Mouse (Mus musculus) neural tube, embryonic 11.5 days (tissue): ENCODE results near the gene Sik1. TPM values are rescaled to one million over a fixed set of nuclear protein-coding genes. Genes with fewer than 3 reads are reported as not detected.

Experiments
- ATAC-seq: fragments of 200-750 bp; cut with Nextera tagmentation; 2 replicates; pipeline ENCODE4 v1.8.0; 2017; ENCODE audit warnings: moderate number of reproducible peaks, mild to moderate bottlenecking, moderate TSS enrichment, moderate library complexity; ENCODE audit not compliant: insufficient read depth, low FRiP score, low TSS enrichment
- DNase-seq: peaks from one replicate; pipeline ENCODE4 v3.0.0-alpha.2; 2015; ENCODE audit warnings: low spot score
- H3K27ac ChIP-seq: fragments of 300-500 bp; sonication (generic); 2 replicates; pipeline ENCODE4 v1.5.1; 2014; ENCODE audit warnings: low read depth, mild to moderate bottlenecking, low read length
- H3K27me3 ChIP-seq: fragments of 300-500 bp; sonication (generic); 2 replicates; pipeline ENCODE4 v1.6.1; 2014; ENCODE audit warnings: mild to moderate bottlenecking, low read length, mixed read lengths; ENCODE audit not compliant: control insufficient read depth, insufficient read depth
- H3K36me3 ChIP-seq: fragments of 300-500 bp; sonication (generic); 2 replicates; pipeline ENCODE4 v1.6.1; 2014; ENCODE audit warnings: mild to moderate bottlenecking, low read length, moderate library complexity, mixed read lengths; ENCODE audit not compliant: control insufficient read depth, insufficient read depth
- H3K4me1 ChIP-seq: fragments of 300-500 bp; sonication (generic); 2 replicates; pipeline ENCODE4 v1.6.1; 2014; ENCODE audit warnings: low read length, mixed read lengths; ENCODE audit not compliant: control insufficient read depth, insufficient read depth
- H3K4me2 ChIP-seq: fragments of 300-500 bp; sonication (generic); 2 replicates; pipeline ENCODE4 v1.6.1; 2014; ENCODE audit warnings: low read depth, mild to moderate bottlenecking, moderate library complexity
- H3K4me3 ChIP-seq: fragments of 300-500 bp; sonication (generic); 2 replicates; pipeline ENCODE4 v1.5.1; 2014; ENCODE audit warnings: low read depth, low read length
- H3K9ac ChIP-seq: fragments of 300-500 bp; sonication (generic); 2 replicates; pipeline ENCODE4 v1.6.1; 2014; ENCODE audit warnings: mild to moderate bottlenecking, low read length
- H3K9me3 ChIP-seq: fragments of 300-500 bp; sonication (generic); 2 replicates; pipeline ENCODE4 v1.6.1; 2016; ENCODE audit warnings: low read length; ENCODE audit not compliant: control insufficient read depth
- WGBS: fragments of 180-500 bp; shearing (Covaris S2); extraction: QIAGEN DNeasy Blood & Tissue Kit; methylation state at CpG from one replicate; pipeline ENCODE4 v1.1.7; 2014; 5-methylcytosine and 5-hydroxymethylcytosine counted together
- polyA plus RNA-seq: library from polyadenylated mRNA; unstranded; fragments of >200 nt; fragmentation: Nextera tagmentation; extraction: Ambion mirVana; gene quantifications from 2 replicates; pipeline ENCODE4 v1.2.1, GENCODE M21; 2014

Sik1 gene
- polyA plus RNA-seq, 1 experiment from 2014 or later = 18.3 TPM

DNA sequence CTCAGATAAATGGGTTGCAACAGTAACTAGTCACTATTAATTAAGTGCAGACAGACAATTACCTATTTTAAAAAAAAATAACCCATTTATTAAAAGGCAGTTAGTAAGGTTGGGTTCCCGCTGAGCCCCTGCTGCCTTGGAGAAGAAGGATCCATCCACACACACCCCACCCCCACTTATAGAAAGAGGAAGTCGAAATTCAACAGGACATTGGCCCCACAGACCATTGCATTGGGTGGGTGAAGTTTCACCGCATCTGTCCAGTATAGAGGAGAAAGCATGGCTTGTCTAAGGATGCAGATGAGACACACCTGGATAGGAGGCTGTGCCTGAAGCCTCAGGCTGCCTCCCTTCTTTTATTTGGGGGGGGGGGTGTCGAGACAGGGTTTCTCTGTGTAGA lies 50.0 kb downstream of the Sik1 start:
- H3K27ac ChIP-seq = no peak overlapping the region
- DNase-seq (no peak), ATAC-seq (no peak)
- no peak overlapping the region for H3K4me2 ChIP-seq
- H3K9me3 ChIP-seq = no peaks in the 10 kb centered on the region
- WGBS = 72% methylated on average over 4 of the region's 4 CpGs
- H3K4me3 ChIP-seq = no peak overlapping the region
- H3K9ac ChIP-seq = no peak overlapping the region
- no peaks in the 10 kb centered on the region for H3K27me3 ChIP-seq
- no peaks in the 10 kb centered on the region for H3K36me3 ChIP-seq
- no peaks in the 10 kb centered on the region for H3K4me1 ChIP-seq

DNA sequence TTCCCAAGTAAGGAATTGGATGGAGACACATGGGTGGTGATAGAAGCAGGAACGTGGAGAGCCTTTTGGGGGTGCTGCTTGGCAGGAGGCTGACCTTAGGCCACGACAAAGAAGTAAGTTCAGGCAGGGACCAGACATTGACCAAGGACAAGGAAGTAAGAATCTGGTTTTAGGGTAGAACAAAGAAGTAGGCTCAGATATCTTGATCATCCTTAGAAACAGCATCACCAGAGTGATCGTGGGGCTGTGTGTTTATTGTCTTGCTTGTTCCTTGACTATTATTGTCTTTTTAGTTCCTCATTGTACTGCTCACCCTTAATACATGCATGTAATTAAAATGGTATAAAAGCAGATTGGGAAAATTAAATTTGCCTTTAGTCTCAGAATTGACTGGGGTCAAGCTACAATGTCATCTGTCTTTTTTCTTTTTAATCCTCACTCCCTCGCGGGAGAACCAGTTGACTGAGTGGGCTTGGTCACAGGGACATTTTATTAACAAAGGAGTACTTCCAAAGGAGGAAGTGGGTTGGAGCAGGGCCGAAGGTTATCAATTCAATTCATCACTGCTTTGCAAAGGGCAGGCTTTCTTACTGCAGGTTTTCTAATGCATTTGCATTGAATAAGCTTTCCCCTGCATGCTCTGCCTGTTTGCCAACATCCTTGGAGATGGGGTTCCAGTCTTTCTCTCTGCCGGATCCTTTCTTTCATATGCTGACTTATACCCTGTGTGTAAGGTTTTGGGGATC lies 53.2 kb downstream of the Sik1 start:
- Histone ChIP-seq H3K9ac (no peak overlapping the region), H3K27me3 (no peaks in the 10 kb centered on the region)
- WGBS = 77% methylated on average over 7 of the region's 7 CpGs

GRCm38 (mm10) chr17:31800852-31801363 lies 54.7 kb downstream of the Sik1 start:
- no peaks in the 10 kb centered on the region for H3K27me3 ChIP-seq
- ATAC-seq (no peak), DNase-seq (no peak)
- H3K4me3 ChIP-seq = no peak overlapping the region
- no peak overlapping the region for H3K4me2 ChIP-seq
- H3K36me3 ChIP-seq = no peaks in the 10 kb centered on the region
- 86% methylated on average over 7 of the region's 7 CpGs for WGBS
- no peak overlapping the region for H3K9ac ChIP-seq
- H3K4me1 ChIP-seq = no peaks in the 10 kb centered on the region
- H3K9me3 ChIP-seq = no peaks in the 10 kb centered on the region
- H3K27ac ChIP-seq = no peak overlapping the region

More for the DNA sequence above, 53.2 kb downstream of the Sik1 start:
- Histone ChIP-seq H3K4me1 (no peaks in the 10 kb centered on the region), H3K4me2 (no peak overlapping the region), H3K36me3 (no peaks in the 10 kb centered on the region), H3K9me3 (no peaks in the 10 kb centered on the region), H3K27ac (no peak overlapping the region), H3K4me3 (no peak overlapping the region)
- ATAC-seq (no peak), DNase-seq (no peak)

DNA sequence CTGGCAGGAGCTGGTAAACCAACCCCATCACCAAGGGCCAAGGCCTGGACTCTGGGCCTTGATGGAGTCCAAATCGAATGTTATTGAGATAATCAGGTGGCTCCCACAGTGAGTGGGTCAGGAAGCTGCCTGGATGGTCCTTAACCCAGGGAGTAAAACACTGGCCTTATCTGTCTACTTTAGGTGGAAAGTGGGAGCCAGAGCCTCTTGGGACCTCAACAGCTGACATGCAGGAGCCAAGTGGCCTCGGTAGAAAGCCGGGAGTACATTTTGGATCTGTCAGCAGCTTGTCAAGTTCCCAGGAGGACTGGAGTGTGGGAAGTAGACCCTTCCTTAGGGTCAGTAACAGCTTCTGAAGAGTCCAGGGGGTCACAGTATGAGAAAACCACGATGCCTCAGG lies 59.7 kb downstream of the Sik1 start:
- WGBS = 81% methylated on average over 4 of the region's 4 CpGs
- Histone ChIP-seq H3K9me3 (no peaks in the 10 kb centered on the region), H3K36me3 (no peaks in the 10 kb centered on the region), H3K4me2 (no peak overlapping the region), H3K4me1 (peaks cover 9% of the 10 kb centered on the region), H3K27ac (no peak overlapping the region), H3K27me3 (no peaks in the 10 kb centered on the region), H3K9ac (no peak overlapping the region), H3K4me3 (no peak overlapping the region)
- DNase-seq (no peak), ATAC-seq (no peak)

Other genes with a start within 250 kb of the Sik1 start
- gene Cbs, start 218.6 kb downstream of the Sik1 start, polyA plus RNA-seq = 1.3 and 2.4 TPM in 2 replicates
- gene U2af1, start 196.9 kb downstream of the Sik1 start, polyA plus RNA-seq = 196 and 205 TPM in 2 replicates
- not detected in 2 replicates for gene Cryaa, start 178.0 kb downstream of the Sik1 start, polyA plus RNA-seq
- 49.1 and 50.9 TPM in 2 replicates for gene Rrp1b, start 180.3 kb upstream of the Sik1 start, polyA plus RNA-seq
- 0.49 and 0.69 TPM in 2 replicates for gene Hsf2bp, start 180.5 kb upstream of the Sik1 start, polyA plus RNA-seq